Comparison of ENCODE assay signal across 7 mouse cellular contexts in genomic region chr7:45333431-45333982, GRCm38 (mm10). TPM values are rescaled to one million over a fixed set of nuclear protein-coding genes. Genes with fewer than 3 reads are reported as not detected.
DNase-seq lines count a peak whose midpoint lies in the region; ATAC-seq lines count a peak whose summit lies in the region.

TSS of gene Trpm4 (minus strand) at chr7:45333780.

- H3K4me2 ChIP-seq in intestine, embryonic 15.5 days (replicated peaks): peak within 1 kb of the TSS; percentile 94
- H3K4me2 ChIP-seq in limb, embryonic 11.5 days (ENCODE audit: low read depth, severe bottlenecking): peak within 1 kb of the TSS; percentile 83
- H3K4me2 ChIP-seq in midbrain, embryonic 12.5 days (replicated peaks): peak within 1 kb of the TSS; percentile 96

- peak within 1 kb of the TSS; percentile 78 for H3K4me3 ChIP-seq in intestine, embryonic 15.5 days (replicated peaks)
- peak within 1 kb of the TSS; percentile 73 for H3K4me3 ChIP-seq in limb, embryonic 11.5 days (ENCODE audit: low read depth, low read length)
- peak within 1 kb of the TSS; percentile 57 for H3K4me3 ChIP-seq in midbrain, embryonic 12.5 days

- DNase-seq in adrenal gland, adult 2 months: peak; percentile 89
- peak; percentile 89 for DNase-seq in embryo, embryonic 11 days
- DNase-seq in gastrocnemius, postnatal 4 days (ENCODE audit: low spot score in 2 of 2): peak; percentile 83 to 90
- DNase-seq in limb, embryonic 11.5 days (ENCODE audit: low spot score): peak; percentile 92
- peak; percentile 69 to 89 for DNase-seq in spleen, adult 18-20 months

- no peaks in the 10 kb centered on the region for H3K9me3 ChIP-seq in intestine, embryonic 15.5 days
- H3K9me3 ChIP-seq in limb, embryonic 11.5 days (ENCODE audit: control insufficient read depth, low read length): no peaks in the 10 kb centered on the region
- no peaks in the 10 kb centered on the region for H3K9me3 ChIP-seq in midbrain, embryonic 12.5 days

- peak within 1 kb of the TSS; percentile 87 for H3K9ac ChIP-seq in intestine, embryonic 15.5 days
- H3K9ac ChIP-seq in limb, embryonic 11.5 days (ENCODE audit: low read length): peak within 1 kb of the TSS; percentile 73
- peak within 1 kb of the TSS; percentile 71 for H3K9ac ChIP-seq in midbrain, embryonic 12.5 days (replicated peaks)

- WGBS in intestine, embryonic 15.5 days: under 1% methylated on average over 38 of the region's 38 CpGs
- under 1% methylated on average over 38 of the region's 38 CpGs for WGBS in limb, embryonic 11.5 days
- under 1% methylated on average over 38 of the region's 38 CpGs for WGBS in midbrain, embryonic 12.5 days

- no peaks in the 10 kb centered on the region for H3K27me3 ChIP-seq in intestine, embryonic 15.5 days (replicated peaks)
- peaks cover 2% of the 10 kb centered on the region; the same call in 1 of the 2 replicates for H3K27me3 ChIP-seq in limb, embryonic 11.5 days (ENCODE audit: control insufficient read depth, insufficient read depth, low read length)
- H3K27me3 ChIP-seq in midbrain, embryonic 12.5 days: peaks cover 54% of the 10 kb centered on the region

- H3K36me3 ChIP-seq in intestine, embryonic 15.5 days: no peaks in the 10 kb centered on the region; the same call in 1 of the 2 replicates
- no peaks in the 10 kb centered on the region for H3K36me3 ChIP-seq in limb, embryonic 11.5 days (ENCODE audit: control insufficient read depth, insufficient read depth, low read length)
- H3K36me3 ChIP-seq in midbrain, embryonic 12.5 days: no peaks in the 10 kb centered on the region

- peak within 1 kb of the TSS; percentile 90 for H3K27ac ChIP-seq in intestine, embryonic 15.5 days
- 0 out of 2 replicates have a peak within 1 kb of the TSS, but pooled peaks have one; percentile 39 for H3K27ac ChIP-seq in limb, embryonic 11.5 days (replicated peaks; ENCODE audit: low read depth, low read length)
- no peak within 1 kb of the TSS; the same call in 1 of the 2 replicates for H3K27ac ChIP-seq in midbrain, embryonic 12.5 days (replicated peaks)

- H3K4me1 ChIP-seq in intestine, embryonic 15.5 days (replicated peaks): peaks cover 44% of the 10 kb centered on the region
- peaks cover 16% of the 10 kb centered on the region for H3K4me1 ChIP-seq in limb, embryonic 11.5 days (ENCODE audit: control insufficient read depth, insufficient read depth, low read length)
- H3K4me1 ChIP-seq in midbrain, embryonic 12.5 days: peaks cover 38% of the 10 kb centered on the region

- peak; percentile 76 for ATAC-seq in intestine, embryonic 15.5 days
- ATAC-seq in limb, embryonic 11.5 days (ENCODE audit: insufficient number of reproducible peaks, low FRiP score, low TSS enrichment, low read depth): peak; percentile 59
- ATAC-seq in midbrain, embryonic 12.5 days (ENCODE audit: low FRiP score, low read depth): peak; percentile 64

RNA-seq across cellular contexts. Expression of gene Trpm4, which starts in this region (rescaled TPM):
- total RNA-seq in adrenal gland, adult 2 months (2021): 1 to 10 TPM; 5.2 to 9.4 TPM
- polyA plus RNA-seq in adrenal gland, adult 2 months (2012; rRNA removed): 8.8 and 11.2 TPM in 2 replicates
- total RNA-seq in gastrocnemius, postnatal 4 days (2021): 10 to 100 TPM; 42.7 to 53.4 TPM
- polyA plus RNA-seq in intestine, embryonic 15.5 days (2015; fragmentation: Nextera tagmentation; extraction: Ambion mirVana): 20.4 and 29.1 TPM in 2 replicates
- polyA plus RNA-seq in limb, embryonic 11.5 days (2014; fragmentation: Nextera tagmentation; extraction: Ambion mirVana): 6.7 and 8.9 TPM in 2 replicates
- polyA plus RNA-seq in midbrain, embryonic 12.5 days (2016; fragmentation: Nextera tagmentation; extraction: Ambion mirVana): 7.9 and 8.2 TPM in 2 replicates

Comparison
In these comparisons a context has a peak if more than half of its experiments do, and no peak if none do; other contexts are left out.
1. RNA of gene Trpm4 (total RNA-seq): 42.7 to 53.4 TPM in gastrocnemius, postnatal 4 days; 5.2 to 9.4 TPM in adrenal gland, adult 2 months; every median in the first group is over 4 times any median in the second.
2. Peak in every context shown above with its lines, with median percentiles within 50 percentile points of each other: DNase-seq, ATAC-seq, H3K4me2 ChIP-seq, H3K4me3 ChIP-seq and H3K9ac ChIP-seq.